Mouse (Mus musculus): ENCODE results near the gene Gm3317. TPM values are rescaled to one million over a fixed set of nuclear protein-coding genes. Genes with fewer than 3 reads are reported as not detected.

Gene Gm3317
- polyA plus RNA-seq (2012; rRNA removed) = not detected in 2 replicates

DNA sequence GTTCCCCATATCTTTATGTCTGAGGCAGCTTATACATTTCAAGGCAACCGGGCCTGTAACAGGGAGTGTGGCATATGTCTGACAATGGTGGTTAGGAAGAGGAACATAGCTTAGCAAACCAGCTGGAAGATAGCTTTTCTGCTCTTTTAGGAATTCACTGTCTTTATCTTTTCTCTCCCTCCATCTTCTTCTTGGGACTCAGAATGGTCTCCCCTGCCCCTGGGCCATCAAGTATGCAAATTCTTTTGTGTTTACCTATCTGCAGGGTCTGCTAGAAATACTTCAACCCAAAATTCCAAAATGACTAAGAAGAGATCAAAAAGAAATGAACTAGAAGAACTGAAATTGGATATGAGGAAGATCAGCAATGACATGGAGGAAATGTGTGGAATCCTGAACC lies at the start of gene Gm3317:
TSS of gene Gm3317 (plus strand) at position 301 of the 400 bp plus-strand sequence.

DNA sequence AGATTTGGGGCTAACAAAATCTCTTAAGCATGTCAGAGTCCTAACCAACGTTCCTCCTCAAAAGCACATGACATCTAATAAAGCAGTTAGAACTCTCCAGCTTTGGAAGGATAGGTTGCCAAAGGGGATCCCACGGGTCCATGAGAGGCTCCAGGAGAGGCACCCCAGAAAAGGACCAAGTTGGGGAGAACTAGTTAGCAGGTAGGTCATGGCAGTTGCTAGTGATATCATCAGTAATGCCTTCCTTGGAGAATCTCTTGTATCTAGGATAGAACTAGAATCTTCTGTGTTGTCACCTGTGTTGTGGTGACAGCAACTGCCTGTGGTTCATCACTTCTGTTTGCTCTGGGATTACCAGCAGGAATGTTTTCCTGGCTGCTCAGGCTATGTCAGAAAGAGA lies 33.1 kb upstream of the Gm3317 start, which contains the start of gene Gm8279:
TSS of gene Gm8279 (plus strand) at position 301 of the 400 bp plus-strand sequence.

GRCm38 (mm10) chr14:5185493-5185892 lies 21.2 kb downstream of the Gm3317 start, which contains the start of gene Gm8271:
Gm8271 (plus strand) TSS chr14:5185793.

Other genes with a start within 250 kb of the Gm3317 start
- gene Gm8297, start 180.6 kb upstream of the Gm3317 start, polyA plus RNA-seq (2012; rRNA removed) = not detected in 2 replicates
- gene Gm3298, start 148.6 kb upstream of the Gm3317 start, polyA plus RNA-seq (2012; rRNA removed) = not detected in 2 replicates
- gene 4930555G01Rik, start 113.9 kb upstream of the Gm3317 start, polyA plus RNA-seq (2012; rRNA removed) = not detected in 2 replicates
- gene Gm8281, start 93.5 kb upstream of the Gm3317 start, polyA plus RNA-seq (2012; rRNA removed) = 13.0 and 14.3 TPM in 2 replicates
- 0.02 TPM in 1 of 2 replicates, not detected in the other for gene Gm8279, start 33.0 kb upstream of the Gm3317 start, polyA plus RNA-seq (2012; rRNA removed)
- not detected in 2 replicates for gene Gm8271, start 21.3 kb downstream of the Gm3317 start, polyA plus RNA-seq (2012; rRNA removed)
- gene Gm3526, start 96.0 kb downstream of the Gm3317 start, polyA plus RNA-seq (2012; rRNA removed) = not detected in 2 replicates
- not detected in 2 replicates for gene Gm3542, start 170.4 kb downstream of the Gm3317 start, polyA plus RNA-seq (2012; rRNA removed)
- 1.5 and 1.7 TPM in 2 replicates for gene Gm3500, start 224.5 kb downstream of the Gm3317 start, polyA plus RNA-seq (2012; rRNA removed)